Mouse (Mus musculus) brain, embryonic 14.5 days (tissue): Measurements from ENCODE around the gene Emid1.

Source experiments
- CTCF ChIP-seq: fragments of 200-500 bp; IDR thresholded peaks from 2 replicates; pipeline ENCODE4 v1.5.1; 2012; ENCODE audit warnings: inconsistent platforms, mild to moderate bottlenecking, moderate library complexity, borderline replicate concordance; ENCODE audit not compliant: insufficient read depth, insufficient read length; ENCODE audit errors: extremely low read depth
- POLR2A ChIP-seq: fragments of 200-500 bp; IDR thresholded peaks from 2 replicates; pipeline ENCODE4 v1.6.1; 2012; ENCODE audit warnings: mild to moderate bottlenecking, inconsistent platforms, borderline replicate concordance; ENCODE audit not compliant: poor library complexity, insufficient read depth, insufficient read length, severe bottlenecking; ENCODE audit errors: extremely low read depth

DNA sequence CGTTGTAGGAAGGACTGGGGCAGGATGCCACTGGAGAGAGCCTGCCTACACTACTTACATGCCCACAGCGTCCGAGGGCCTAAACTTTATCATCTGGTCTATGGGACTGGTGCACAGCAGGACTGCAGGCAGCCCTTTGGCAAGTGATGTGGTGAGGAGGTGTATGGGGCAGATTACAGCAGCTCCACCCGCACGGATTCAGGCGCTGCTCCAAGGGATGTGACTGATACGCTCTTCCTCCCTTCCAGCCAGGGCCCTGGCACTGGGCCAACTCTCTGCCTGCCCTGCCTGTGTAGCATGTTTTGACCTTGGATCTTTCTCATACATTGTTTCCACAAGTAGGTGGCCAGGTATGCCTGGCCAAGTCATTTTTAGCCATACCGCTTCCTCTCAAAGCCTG lies 11.4 kb downstream of the Emid1 start:
- no peak for TF ChIP-seq CTCF
- TF ChIP-seq POLR2A = no peak
